Mouse (Mus musculus) CD4-positive, CD25-positive, alpha-beta regulatory T cell, adult 2 months (primary cell): ENCODE measurements at regions not wholly inside any gene's neighbourhood (a gene's known extent, or its start where the extent isn't known, plus 50 kb on each side); places are given as distances from the start of the nearest gene placed in this dataset.

ENCODE experiments used
- DNase-seq: peaks from one replicate; pipeline ENCODE4 v3.0.0-alpha.2; 2012; ENCODE audit warnings: low read depth, low spot score

DNA sequence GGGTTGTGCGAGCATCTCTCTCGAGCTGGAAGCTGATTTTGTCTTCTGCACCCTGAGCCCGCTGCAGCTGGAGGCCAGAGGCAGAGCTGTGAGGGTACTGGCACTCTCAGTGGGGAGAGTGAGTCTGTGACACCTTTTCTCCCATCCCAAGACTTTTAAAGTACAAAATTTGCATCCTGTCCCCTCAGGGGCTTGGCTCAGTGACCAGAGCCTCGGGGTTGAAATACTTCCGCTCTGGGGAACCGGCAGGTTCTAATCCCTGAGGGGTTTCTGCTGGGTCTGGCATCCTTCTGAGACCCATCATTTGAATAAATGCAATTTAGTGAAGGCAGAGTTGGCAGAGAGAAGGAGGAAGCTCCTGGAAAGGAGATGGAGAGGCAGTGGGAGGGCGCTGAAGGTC is 340.5 kb upstream of the Smim15 start:
- no peak for DNase-seq

DNA sequence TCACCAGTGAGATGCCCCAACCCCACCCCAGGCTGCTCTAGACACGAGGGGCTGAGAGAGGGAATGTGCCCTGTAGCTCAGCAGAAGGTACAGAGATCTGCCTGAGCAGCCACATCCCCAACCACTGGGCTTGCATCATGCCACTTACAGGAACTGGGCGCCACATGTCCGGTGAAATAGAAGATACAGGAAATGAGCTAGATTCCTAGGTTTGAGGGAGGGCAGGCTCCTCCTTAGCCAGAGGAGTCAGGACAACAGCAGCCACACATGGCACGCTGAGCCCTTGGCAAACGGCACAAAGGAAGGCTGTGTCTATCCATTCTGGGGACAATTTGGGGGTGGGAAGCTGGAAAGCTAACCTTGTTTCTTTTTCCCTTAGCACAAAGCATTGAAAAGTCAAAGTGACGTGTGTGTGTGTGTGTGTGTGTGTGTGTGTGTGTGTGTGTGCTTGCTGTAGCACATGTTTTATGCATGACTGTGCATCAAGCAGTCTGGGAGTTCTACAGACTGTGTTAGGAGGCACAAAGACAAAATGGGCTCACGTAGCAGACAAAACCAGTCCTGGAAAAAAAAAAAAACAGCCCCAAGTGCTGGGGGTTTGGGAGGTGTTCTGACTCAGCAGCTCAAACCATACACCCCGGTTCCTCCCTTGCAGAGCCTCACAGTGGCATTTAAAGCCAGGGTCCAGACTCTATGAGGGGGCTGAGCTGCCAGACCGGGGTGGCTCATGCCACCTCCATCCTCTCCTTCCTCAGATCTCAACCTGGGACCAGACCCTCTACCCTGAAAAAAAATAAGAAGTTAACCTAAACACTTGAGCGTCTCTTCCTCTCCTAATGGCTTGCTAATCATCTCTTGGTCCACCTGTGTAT is 343.7 kb upstream of the Smim15 start:
- DNase-seq, result peak; percentile 3

DNA sequence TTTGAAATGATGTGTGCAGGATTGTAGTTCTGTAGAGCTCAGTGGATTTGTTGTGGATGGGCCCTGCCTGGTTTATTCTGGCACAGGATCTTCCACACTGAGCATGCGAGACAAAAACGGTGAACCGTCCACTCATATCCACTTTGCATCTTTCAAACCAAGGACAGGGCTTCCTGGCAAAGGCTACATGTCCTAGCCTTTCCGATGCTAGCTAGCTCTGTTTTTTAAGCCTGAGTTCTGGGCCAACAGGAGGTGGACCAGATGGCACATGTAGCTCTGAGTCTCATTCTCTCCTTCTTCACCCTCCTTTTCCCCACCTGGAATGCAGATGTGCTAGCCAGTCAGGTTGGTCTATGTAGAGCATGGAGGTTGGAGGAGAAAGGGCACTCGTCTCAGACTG is 345.0 kb upstream of the Smim15 start:
- no peak for DNase-seq

DNA sequence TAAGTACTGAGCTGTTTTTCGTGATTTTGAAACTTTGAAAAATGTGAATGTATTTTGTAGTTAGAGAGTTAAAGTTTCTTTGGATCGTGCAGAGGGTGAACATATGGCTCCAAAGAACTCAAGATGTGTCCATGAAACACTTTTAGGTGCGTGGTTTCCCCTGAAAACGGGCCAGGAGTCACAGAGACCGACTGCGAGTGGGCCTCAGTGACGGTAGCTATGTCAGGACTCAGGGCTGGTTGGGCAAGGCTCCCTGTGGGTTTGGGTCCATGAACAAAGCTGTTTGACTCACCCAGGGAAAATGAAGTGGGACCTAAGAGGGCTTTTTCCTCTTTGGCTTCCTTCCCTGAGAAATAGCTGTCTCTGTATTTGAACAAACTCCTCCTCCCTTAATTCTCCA is 345.9 kb upstream of the Smim15 start:
- DNase-seq, result no peak

DNA sequence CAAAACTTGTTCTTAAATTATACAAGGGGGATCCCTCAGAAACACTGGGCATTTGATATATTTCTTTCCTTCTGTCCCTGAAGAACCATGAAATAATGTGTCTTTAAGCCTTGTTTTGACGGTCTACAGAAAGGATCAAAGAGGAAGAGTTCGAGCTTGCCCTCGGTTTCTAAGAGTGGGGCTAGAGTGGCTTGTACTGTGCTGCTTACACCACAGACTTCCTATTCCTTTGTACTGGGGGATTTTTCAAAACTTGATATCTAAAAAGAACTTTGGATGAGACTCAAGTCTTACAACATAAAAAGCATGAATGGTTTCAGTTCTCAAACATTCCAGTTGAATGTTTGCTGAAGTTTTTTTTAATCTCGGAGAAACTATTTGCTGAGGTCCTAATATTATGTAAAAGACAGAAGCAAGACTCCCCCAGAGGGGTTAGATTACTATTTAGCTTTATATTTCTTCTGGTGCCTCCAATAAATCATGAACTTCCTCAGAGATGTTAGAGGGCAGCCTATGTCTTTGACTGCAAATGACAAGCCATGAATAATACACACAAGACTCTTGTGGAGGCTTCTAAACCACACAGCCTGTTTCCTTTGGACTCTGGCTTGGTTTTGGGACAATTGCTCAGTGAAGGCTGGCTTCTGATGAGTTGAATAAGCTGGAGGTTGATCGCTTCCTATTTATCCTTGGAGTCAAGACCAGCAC is 352.0 kb upstream of the Smim15 start:
- DNase-seq, result no peak

DNA sequence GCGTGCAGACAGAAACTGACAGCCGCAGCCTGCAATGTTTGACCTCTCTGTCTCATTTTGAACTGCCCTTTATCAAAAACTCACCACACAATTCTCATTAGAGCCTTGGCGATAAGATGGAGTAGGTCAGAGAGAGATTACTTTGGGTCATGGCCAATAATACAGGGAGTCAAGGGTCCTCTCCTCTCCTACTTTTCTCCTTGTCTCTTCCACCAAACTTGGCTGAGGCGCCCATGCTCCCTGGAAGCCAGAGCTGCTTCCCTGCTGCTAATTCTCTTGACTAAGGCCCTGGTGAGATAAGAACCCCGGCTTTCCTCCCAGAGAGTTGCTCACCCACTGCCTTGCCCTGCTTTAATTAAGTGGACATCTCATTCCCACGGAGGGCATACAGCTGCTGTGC is 355.3 kb upstream of the Smim15 start:
- DNase-seq, result no peak

DNA sequence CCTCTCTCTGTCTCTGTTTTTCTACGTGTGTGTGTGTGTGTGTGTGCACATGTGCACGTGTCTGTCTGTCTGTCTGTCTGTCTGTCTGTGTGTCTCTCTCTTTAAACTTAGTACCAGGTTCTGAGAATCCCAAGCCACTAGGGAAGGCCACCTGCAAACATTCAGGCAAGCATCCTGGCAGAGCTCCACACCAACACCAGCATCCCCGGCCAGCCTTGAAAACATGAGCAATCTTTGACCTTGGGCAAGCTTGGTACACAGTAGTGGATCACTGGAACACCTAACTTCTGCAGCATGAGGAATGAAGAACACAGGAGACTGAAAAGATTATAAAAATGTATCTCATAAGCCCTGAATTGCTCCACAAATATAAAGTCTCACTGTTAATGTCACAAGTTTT is 359.0 kb upstream of the Smim15 start:
- DNase-seq, result no peak

DNA sequence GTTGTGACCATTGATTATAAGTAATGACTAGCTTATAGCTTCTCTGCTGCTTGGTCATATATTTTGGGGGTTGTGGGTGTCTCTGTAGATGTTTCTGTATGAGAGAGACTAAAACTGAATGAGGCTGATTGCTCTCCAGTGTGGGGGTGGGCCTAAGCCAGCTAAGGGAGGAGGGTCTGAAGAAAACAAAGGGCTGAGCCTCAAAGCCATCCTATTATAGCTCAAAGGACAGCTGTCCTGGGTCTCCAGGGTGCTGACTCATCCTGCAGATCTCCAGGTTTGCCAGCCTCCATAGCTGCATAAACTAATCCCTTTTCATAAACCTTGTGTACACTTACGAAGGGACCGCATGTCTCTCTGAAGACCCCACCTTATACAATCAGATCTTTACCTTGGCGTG is 360.3 kb upstream of the Smim15 start:
- DNase-seq, result no peak

DNA sequence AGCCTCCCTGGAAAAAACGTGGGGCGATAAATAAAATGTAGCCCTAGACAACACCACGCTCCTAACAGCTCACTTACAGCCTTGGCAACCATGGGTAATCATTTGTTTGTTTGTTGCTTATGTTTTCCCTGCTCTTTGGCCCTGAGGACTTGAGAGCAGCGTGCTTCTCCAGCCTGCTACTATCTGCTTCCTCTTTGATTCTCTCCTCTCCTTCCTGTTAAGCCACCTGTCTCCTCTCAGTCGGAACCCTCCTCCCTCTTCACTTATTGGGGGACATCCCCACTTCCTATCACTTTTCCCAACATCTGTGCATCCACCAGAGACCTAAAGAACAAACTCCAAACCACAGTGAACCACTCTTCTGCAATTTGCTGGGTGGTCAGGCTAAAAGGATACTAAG is 362.5 kb upstream of the Smim15 start:
- no peak for DNase-seq

DNA sequence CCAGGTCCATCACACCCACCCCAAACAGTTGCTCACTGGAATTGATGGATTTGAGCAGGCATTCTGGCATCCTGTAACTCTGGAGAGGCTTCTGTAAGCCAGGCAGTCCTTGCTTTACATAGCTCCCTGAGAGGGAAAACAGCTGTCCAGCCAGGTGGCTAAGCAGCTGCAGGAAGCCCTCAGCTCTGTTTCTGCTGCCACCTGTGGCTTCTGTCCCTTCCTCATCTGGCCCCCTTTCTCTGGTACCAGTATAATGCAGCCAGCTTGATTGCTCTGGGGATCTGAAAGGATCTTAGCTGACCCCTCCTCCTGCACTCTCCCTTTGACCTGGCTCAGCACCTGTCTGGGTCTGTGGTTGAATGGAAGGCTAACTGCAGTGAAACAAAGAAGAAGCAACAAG is 365.4 kb upstream of the Smim15 start:
- DNase-seq, result no peak

DNA sequence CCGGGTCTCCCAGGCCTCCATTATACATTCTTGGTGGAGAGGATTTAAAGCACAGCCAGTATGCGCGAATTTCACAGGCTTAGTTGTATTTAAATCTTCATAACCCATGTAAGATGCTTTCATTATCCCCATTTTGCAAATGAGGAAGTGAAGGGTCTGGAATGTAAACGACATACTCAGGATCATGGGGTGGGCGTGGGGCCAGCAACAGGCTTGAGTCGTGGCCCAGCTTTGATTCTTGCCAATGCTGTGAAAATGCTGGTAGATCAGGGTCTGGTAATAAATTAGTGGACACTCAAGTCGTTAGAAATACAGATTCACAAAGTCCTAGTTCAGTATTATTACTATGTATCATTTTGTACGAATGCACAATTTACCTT is 367.2 kb upstream of the Smim15 start:
- DNase-seq, result no peak

DNA sequence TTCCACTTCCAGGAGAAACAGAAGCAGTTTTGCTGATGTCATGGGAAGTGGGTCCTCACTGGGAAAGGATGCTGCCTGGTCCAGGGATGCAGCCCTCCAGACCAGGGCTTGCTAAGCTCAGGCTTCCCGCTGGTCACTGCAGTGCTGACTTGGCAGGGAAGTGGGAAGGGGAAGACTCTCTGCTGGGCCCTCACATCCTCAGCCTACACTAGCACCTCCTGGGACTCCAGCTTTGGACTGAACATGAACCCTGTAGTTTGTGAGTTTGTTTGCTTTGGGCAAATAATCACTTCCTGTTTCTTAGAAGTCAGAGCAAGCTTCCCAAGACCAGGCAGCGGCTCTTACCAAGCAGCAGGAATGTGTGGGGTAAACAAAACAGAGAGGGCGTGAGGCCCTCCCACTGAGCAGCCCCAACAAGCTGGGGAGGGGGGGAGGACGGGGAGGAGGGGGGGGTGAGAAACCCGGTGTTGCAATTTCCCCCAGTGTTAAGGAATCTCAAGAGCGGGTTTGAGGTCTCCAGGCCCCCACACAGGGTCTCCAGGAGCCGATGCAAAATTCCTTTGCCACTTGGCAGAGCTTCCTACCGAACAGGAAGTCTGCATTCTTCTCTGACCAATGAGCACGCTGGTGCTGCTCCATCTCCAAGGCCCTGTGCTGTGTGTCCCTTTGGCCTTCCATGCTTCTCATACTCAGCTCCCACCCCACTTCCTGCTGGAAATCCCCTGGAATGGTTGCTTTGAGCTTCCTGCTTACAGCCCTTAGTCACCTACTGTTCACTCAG is 367.7 kb upstream of the Smim15 start:
- no peak for DNase-seq

DNA sequence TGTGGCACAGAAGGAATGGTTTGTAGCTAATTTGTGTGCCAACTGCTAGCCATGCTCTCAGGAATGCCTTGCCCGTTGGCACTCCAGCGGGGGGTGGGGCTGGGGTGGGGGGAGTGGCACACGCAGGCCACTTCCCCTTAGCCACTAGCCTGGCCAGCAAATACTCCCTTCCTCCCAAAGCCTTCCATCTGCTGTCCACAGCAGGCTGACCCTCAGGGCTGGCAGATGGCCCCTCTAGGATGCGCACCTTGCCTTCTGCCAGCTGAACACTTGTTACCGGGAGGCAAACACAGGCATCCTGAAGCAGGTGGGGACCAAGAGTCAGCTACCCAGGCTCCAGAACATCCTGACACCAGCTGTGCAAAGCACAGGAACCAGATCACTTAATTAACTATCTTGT is 372.1 kb upstream of the Smim15 start:
- DNase-seq, result no peak

DNA sequence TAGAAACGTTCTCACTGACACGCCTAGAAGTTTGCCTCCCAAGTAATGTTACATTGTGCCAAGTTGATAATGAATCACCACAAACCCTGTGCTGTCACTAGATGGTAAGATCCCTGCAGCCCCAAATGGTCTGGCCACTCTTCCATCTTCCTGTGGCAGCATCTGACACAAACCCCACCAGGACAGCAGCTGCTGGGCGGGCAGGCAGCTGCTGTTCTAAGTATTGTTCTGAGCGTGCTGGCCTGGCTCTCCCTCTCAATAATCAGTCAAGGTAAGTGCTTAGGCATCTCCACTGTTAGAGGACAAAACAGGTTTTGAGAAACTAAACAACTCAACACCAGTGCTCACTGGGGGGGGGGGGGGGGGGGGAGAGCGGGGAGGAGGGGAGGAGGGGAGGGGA is 375.7 kb upstream of the Smim15 start:
- no peak for DNase-seq

DNA sequence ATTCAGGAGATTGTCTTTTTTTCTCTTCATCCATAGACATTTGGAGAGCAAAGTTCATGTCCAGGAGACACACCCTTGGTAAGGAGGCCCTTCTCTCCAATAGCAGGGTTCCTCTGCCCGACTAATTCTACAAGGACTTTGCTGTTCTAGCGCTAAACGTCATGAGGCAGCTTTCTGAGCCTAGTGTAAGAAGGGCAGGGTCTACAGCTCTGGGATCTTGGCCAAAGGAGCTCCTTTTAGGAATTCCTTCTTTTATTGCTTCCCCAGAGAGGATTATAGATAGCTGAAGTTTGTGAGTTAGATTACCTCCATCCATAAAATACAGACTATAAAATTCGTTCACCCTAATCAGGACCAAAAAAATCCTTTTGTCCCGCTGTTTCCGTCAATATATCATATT is 378.5 kb upstream of the Smim15 start:
- no peak for DNase-seq

DNA sequence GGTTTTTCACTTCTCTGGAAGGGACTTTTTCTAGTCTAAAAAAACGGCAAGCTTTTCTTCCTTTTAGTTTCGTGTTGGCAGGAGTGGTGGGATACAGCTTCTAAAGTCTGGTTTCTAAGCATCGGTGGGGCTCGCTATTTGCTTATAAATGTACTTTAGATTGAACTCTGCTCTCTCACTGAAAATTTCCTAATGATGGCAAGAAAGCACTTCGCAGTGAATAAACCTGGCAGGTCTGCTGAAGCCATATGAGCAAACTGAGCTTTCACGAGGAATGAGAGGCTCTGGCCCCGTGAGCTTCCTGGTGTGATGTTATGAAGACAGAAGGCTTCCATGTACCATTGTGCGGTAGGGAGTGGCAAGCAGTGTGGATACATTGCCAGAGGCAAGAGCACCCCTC is 380.0 kb upstream of the Smim15 start:
- no peak for DNase-seq

DNA sequence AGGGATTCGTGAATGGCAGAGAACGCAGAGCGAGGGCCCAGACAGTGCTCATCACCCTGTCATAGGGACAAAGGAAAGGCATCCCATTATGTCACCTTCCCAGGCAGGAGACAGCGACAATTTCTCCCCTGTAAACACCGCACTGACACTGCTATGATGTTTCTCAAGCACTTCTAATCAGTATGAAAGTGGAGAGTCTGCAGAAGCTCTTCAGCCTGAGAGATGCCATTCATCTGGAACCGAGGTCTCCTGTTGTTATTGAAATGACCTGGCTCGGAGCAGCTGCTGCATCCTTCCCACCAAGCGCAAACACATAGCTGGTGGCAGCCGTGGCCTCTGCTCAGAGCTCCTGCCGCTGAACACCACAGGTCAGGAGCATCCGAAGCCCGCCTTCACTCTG is 380.5 kb upstream of the Smim15 start:
- no peak for DNase-seq

DNA sequence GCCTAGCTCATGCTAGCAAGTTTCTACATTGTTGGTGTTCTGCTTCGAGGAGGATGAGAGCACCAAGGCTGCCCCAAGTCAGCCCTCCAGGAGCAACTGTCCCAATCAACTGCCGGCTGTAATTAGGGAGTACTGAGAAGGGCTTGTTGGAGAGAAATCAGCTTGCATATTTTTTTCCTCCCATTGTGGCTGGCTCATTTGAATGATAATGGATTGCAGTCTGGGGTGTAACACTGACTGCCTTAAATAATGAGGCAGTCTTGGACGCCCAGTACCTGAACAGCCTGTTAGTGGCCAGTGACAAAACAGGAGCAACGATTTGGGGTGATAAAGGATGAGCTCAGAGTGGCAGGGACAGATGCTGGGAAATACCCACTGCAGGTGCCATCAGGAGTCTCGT is 382.8 kb upstream of the Smim15 start:
- DNase-seq, result no peak

DNA sequence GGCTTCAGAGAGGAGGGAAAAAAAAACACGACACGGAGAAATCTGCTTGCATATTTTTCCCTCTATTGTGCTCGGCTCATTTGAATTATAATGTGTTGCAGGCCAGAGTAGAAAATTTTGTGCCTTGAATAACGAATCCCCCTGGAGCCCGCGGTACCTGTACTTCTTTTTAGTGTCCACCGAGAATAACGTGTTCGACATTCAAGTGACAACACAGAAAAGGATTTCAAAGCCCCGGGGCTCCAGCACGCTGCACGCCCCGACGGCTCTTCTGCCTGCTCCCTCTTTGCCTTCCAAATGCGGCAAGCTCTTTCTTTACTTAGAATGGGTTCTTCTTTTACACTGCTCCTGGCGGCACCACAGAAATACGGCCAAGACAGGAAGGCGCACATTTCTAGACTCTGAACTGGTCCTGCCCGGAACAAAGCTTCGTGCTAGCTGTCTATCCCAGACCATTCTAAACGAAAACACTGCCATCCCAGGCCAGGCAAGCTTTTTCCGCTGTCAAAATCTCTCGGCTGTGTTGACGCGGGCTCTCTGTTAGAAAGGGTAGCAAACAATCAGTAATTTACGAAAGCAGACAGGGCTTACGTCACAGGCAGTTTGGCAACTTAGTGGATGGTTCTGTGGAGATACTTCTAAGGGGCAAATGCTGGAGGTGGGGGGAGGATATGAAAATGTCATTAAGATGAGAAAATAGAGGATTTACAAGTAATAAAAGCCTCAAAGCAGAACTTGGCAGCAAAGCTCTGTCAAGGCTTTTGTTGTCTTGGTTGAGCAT is 398.2 kb upstream of the Smim15 start:
- peak; percentile 38 for DNase-seq

DNA sequence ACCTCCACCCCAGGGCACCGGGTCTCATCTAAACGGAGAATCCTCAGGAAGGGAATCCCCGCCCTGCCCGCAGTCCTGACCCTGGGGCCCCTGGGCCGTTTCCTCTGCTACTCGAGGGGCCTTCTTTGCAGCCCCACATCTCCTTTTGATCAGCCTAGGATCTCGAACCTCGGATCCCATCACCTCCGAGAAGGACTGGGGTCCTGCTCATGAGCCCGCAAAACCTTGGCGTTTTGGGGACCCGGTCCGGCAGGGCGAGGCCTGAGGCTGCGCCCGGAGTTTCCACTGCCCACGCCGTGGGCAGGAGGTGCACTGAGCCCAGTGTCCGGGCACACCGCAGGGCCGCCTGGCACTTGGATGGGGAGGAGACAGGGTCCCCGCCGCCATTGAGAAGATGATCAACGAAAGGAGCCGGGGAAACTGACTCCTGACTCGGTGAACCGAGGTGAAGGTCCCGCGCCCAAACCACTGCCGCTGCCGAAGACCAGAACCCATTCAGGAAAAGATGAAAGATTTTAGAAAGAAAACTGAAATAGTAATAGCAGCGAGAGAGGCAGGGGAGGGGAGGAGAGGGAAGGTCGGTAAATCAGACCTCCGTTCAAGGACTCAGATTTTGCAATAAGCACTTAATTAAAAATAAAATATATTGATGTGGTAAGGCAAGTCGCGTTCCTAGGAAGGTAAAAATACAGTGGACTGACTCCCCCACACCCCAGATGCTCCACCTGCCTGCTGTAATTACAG is 399.0 kb upstream of the Smim15 start:
- peak; percentile 10 for DNase-seq

DNA sequence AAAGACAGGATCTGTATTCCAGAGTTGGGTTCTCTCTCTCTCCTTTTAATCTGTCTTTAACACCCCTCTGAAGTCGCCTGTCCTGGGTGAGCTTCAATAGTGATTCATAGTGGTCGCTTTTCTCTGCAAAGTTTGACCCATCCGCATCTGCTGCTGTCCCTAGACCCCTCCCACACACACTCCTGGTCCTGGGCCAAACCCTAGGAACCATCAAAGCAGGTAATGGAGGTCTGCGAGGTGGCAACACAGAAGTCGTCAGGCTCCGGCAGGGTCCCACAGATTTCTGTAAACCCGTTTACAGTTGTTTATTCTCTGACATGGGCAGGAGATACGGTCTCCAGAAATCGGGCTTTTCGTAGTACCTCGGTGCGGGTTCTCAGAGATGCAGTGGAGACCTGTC is 399.5 kb upstream of the Smim15 start:
- DNase-seq, result no peak
